12 mouse cellular contexts compared by ENCODE assay signal in genomic region chr19:34812711-34813110, GRCm38 (mm10).
"Had no signal": no experiment of that assay in that cellular context is flagged by ENCODE, and none has a peak within 500 bp of the region (broad histone marks: within the 10 kb centered on the region; RNA-seq: fewer than 3 reads in every experiment).

No protein-coding gene starts in this region.

- H3K36me3 ChIP-seq: liver, embryonic 15.5 days; midbrain, embryonic 10.5 days; midbrain, embryonic 12.5 days; midbrain, embryonic 15.5 days had no signal

- DNase-seq: lung, adult 18-20 months; lung, embryonic 14.5 days; lung, postnatal 4 days; right cerebral cortex, postnatal 14 days; thymus, adult 18-20 months; thymus, postnatal 14 days; thymus, postnatal 36 days had no signal

- H3K9me3 ChIP-seq: liver, embryonic 15.5 days; midbrain, embryonic 10.5 days; midbrain, embryonic 12.5 days; midbrain, embryonic 15.5 days; neural tube, embryonic 12.5 days had no signal

- ATAC-seq: midbrain, embryonic 15.5 days had no signal

- H3K27me3 ChIP-seq: liver, embryonic 15.5 days; midbrain, embryonic 12.5 days; midbrain, embryonic 15.5 days; neural tube, embryonic 12.5 days had no signal

- H3K27ac ChIP-seq: liver, embryonic 15.5 days; midbrain, embryonic 10.5 days; midbrain, embryonic 12.5 days; midbrain, embryonic 15.5 days; neural tube, embryonic 12.5 days had no signal

- H3K9ac ChIP-seq: liver, embryonic 15.5 days; lung, embryonic 14.5 days; midbrain, embryonic 12.5 days; midbrain, embryonic 15.5 days; neural tube, embryonic 12.5 days had no signal

- H3K4me2 ChIP-seq: liver, embryonic 15.5 days; lung, embryonic 14.5 days; midbrain, embryonic 12.5 days; midbrain, embryonic 15.5 days; neural tube, embryonic 12.5 days had no signal

- H3K4me3 ChIP-seq: liver, embryonic 15.5 days; midbrain, embryonic 10.5 days; midbrain, embryonic 12.5 days; midbrain, embryonic 15.5 days; neural tube, embryonic 12.5 days had no signal

- H3K4me1 ChIP-seq: liver, embryonic 15.5 days; neural tube, embryonic 12.5 days had no signal
